Mouse (Mus musculus): ENCODE results near the gene Pde6g. TPM values are rescaled to one million over a fixed set of nuclear protein-coding genes. Genes with fewer than 3 reads are reported as not detected.

Gene Pde6g
- total RNA-seq, 1 experiment: not detected

DNA sequence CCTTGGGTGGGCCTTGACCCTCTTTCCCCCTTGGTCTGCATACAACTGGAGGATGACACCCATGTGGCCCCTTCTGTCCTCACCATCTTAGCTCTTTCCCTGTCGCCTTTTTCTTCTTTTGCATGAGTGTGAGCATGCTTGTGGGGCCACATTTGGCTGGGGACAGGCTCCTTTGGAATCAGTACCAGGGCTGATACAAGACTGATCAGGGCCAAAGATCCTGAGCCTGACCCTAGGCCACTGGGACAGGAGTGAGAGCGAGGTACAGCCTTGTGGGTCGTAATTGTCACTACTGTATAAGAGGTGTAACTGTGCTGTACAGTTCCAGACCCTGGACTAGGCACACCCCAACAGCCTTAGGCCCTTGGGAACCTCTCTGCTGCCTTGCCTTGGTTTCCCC, 40.6 kb upstream of the Pde6g start:
- Histone ChIP-seq H3K4me3 (ENCODE audit: insufficient read depth in 1 of 2, low read depth in 1 of 2, low read length in 2 of 2, poor library complexity in 1 of 2, severe bottlenecking in 1 of 2) (no peak overlapping the region), H3K27ac (ENCODE audit: insufficient read depth, low read depth, low read length, poor library complexity, severe bottlenecking) (no peak overlapping the region), H3K4me1 (ENCODE audit: control insufficient read depth in 2 of 2, insufficient read depth in 2 of 2, low read length in 2 of 2, poor library complexity in 1 of 2) (peaks cover 3 to 10% of the 10 kb centered on the region in 2 experiments; a peak in 1 of 4 replicates), H3K36me3 (ENCODE audit: control insufficient read depth, insufficient read depth, low read length, poor library complexity, severe bottlenecking) (peaks cover 37% of the 10 kb centered on the region), H3K9me3 (ENCODE audit: control insufficient read depth, insufficient read depth, low read depth, low read length) (no peaks in the 10 kb centered on the region), H3K9ac (ENCODE audit: insufficient read depth, low read depth, low read length, poor library complexity, severe bottlenecking) (no peak overlapping the region)
- TF ChIP-seq ZNF384 (IDR thresholded peaks at IDR 0.05; ENCODE audit: low read depth, low read length): no peak
- TF ChIP-seq CHD2 (IDR thresholded peaks at IDR 0.05; ENCODE audit: low read depth, low read length): no peak
- no peak for TF ChIP-seq ZC3H11A (IDR thresholded peaks at IDR 0.05; ENCODE audit: borderline replicate concordance, low read depth, low read length)
- no peak for TF ChIP-seq MAFK (IDR thresholded peaks at IDR 0.05; ENCODE audit: insufficient read depth, low read depth, low read length)
- TF ChIP-seq HCFC1 (IDR thresholded peaks at IDR 0.05; ENCODE audit: borderline replicate concordance, insufficient read depth, low read length): no peak
- in situ Hi-C loops (cut with MboI; ENCODE audit: low sequenced_read_pairs in 2 of 2, unreplicated experiment in 2 of 2): no loop called here
- DNase-seq (ENCODE audit: low read depth, low spot score): no peak

DNA sequence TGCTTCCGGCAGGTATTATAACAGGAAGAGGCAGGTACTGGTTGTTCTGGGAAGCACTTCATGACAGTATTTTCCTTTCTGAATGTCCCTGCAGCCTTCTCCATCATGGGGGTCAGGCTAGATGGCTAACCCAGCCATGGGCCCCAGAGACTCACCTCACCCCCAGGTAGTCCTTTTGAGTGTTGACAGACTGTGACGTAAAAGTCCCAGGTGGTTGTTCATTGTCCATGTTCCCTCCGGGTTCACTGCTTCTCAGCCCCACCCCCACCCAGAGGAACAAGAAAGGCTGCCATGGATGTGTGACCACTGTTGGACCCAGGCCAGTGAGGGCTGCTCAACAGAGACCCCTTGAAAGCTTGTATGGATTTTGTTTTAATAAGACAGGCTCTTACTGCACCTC, 40.1 kb upstream of the Pde6g start:
- no peak overlapping the region for H3K9ac ChIP-seq (ENCODE audit: insufficient read depth, low read depth, low read length, poor library complexity, severe bottlenecking)
- TF ChIP-seq MAFK (IDR thresholded peaks at IDR 0.05; ENCODE audit: insufficient read depth, low read depth, low read length): no peak
- TF ChIP-seq ZC3H11A (IDR thresholded peaks at IDR 0.05; ENCODE audit: borderline replicate concordance, low read depth, low read length): no peak
- no peak for TF ChIP-seq HCFC1 (IDR thresholded peaks at IDR 0.05; ENCODE audit: borderline replicate concordance, insufficient read depth, low read length)
- TF ChIP-seq CHD2 (IDR thresholded peaks at IDR 0.05; ENCODE audit: low read depth, low read length): no peak
- TF ChIP-seq ZNF384 (IDR thresholded peaks at IDR 0.05; ENCODE audit: low read depth, low read length): no peak
- in situ Hi-C loops (cut with MboI; ENCODE audit: low sequenced_read_pairs in 2 of 2, unreplicated experiment in 2 of 2): no loop called here
- H3K27ac ChIP-seq (ENCODE audit: insufficient read depth, low read depth, low read length, poor library complexity, severe bottlenecking): no peak overlapping the region
- no peak for DNase-seq (ENCODE audit: low read depth, low spot score)
- H3K9me3 ChIP-seq (ENCODE audit: control insufficient read depth, insufficient read depth, low read depth, low read length): no peaks in the 10 kb centered on the region
- H3K4me3 ChIP-seq (ENCODE audit: insufficient read depth in 1 of 2, low read depth in 1 of 2, low read length in 2 of 2, poor library complexity in 1 of 2, severe bottlenecking in 1 of 2): no peak overlapping the region
- peaks cover 3 to 12% of the 10 kb centered on the region in 2 experiments; a peak in 1 of 4 replicates for H3K4me1 ChIP-seq (ENCODE audit: control insufficient read depth in 2 of 2, insufficient read depth in 2 of 2, low read length in 2 of 2, poor library complexity in 1 of 2)
- H3K36me3 ChIP-seq (ENCODE audit: control insufficient read depth, insufficient read depth, low read length, poor library complexity, severe bottlenecking): peaks cover 37% of the 10 kb centered on the region

DNA sequence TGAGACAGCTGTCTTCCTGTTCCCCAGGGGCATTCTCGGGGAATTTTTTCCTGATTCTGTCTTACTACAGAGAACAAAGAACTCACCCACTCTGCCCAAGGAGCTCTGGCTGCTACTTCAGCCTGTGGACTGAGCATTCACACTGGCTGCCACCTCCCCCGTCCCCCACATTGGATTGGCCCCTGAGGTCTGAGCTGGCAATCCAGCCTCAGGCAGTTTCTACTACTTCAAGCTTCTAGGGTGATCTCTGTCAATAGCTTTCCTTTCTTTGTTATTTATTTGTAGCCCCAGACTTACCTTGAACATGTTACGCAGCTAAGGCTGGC, 39.5 kb upstream of the Pde6g start:
- no peak for DNase-seq (ENCODE audit: low read depth, low spot score)
- H3K36me3 ChIP-seq (ENCODE audit: control insufficient read depth, insufficient read depth, low read length, poor library complexity, severe bottlenecking): peaks cover 40% of the 10 kb centered on the region
- H3K27ac ChIP-seq (ENCODE audit: insufficient read depth, low read depth, low read length, poor library complexity, severe bottlenecking): no peak overlapping the region

DNA sequence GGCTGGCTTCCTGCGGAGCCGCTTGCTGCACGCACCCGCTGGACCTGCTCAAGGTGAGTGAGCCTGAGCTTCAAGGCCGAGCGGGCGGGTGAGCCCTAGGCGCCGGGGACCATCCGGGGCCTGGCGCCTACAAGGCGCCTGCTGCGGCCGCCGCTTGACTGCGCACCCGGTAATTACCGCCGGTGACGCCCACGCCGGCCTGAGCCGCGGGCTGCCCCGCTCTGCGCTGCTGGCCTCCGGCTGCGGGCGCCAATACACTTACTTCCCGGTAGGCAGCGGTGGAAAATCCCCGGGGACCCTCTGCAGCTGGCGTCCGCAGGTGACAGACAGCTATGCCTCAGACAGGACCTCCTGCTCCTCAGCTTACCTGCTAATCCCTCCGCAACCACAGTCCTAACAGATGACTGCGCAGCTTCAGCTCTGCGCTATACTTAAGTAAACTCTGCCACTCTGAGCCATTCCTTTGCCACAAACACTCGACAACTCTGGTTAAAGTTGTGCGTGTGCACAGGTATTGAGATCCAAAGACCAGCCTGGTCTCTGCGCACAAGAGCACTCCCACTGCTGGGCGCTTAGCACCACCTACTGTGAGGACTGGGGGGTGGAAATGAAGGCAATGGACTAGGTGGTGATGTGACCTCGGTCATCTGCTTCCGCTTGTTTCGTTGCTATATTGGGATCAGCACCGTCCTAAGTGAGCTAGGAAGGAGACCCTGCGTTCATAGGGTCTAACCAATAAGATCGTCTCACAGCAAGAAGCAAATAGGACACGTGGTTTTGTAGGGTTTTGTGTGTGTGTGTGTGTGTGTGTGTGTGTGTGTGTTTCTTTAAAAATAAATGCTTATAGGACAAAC, 39.0 kb upstream of the Pde6g start:
- H3K9me3 ChIP-seq (ENCODE audit: control insufficient read depth, insufficient read depth, low read depth, low read length): no peaks in the 10 kb centered on the region
- H3K4me1 ChIP-seq (ENCODE audit: control insufficient read depth in 2 of 2, insufficient read depth in 2 of 2, low read length in 2 of 2, poor library complexity in 1 of 2): peaks cover 3 to 12% of the 10 kb centered on the region in 2 experiments; a peak in 1 of 4 replicates
- peaks cover 43% of the 10 kb centered on the region for H3K36me3 ChIP-seq (ENCODE audit: control insufficient read depth, insufficient read depth, low read length, poor library complexity, severe bottlenecking)
- H3K4me3 ChIP-seq (ENCODE audit: insufficient read depth in 1 of 2, low read depth in 1 of 2, low read length in 2 of 2, poor library complexity in 1 of 2, severe bottlenecking in 1 of 2): peak overlapping the region; percentile 72 to 84
- peak overlapping the region; percentile 72 for H3K9ac ChIP-seq (ENCODE audit: insufficient read depth, low read depth, low read length, poor library complexity, severe bottlenecking)
- in situ Hi-C loops (cut with MboI; ENCODE audit: low sequenced_read_pairs in 2 of 2, unreplicated experiment in 2 of 2): no loop called here
- H3K27ac ChIP-seq (ENCODE audit: insufficient read depth, low read depth, low read length, poor library complexity, severe bottlenecking): no peak overlapping the region
- no peak for DNase-seq (ENCODE audit: low read depth, low spot score)
- no peak for TF ChIP-seq ZNF384 (IDR thresholded peaks at IDR 0.05; ENCODE audit: low read depth, low read length)
- no peak for TF ChIP-seq MAFK (IDR thresholded peaks at IDR 0.05; ENCODE audit: insufficient read depth, low read depth, low read length)
- TF ChIP-seq HCFC1 (IDR thresholded peaks at IDR 0.05; ENCODE audit: borderline replicate concordance, insufficient read depth, low read length): no peak
- no peak for TF ChIP-seq ZC3H11A (IDR thresholded peaks at IDR 0.05; ENCODE audit: borderline replicate concordance, low read depth, low read length)
- no peak for TF ChIP-seq CHD2 (IDR thresholded peaks at IDR 0.05; ENCODE audit: low read depth, low read length)

More for the DNA sequence above, 39.5 kb upstream of the Pde6g start:
- Histone ChIP-seq H3K4me3 (ENCODE audit: insufficient read depth in 1 of 2, low read depth in 1 of 2, low read length in 2 of 2, poor library complexity in 1 of 2, severe bottlenecking in 1 of 2) (peak overlapping the region in 1 of 2 experiments; percentile 84; a peak in 2 of 4 replicates), H3K9me3 (ENCODE audit: control insufficient read depth, insufficient read depth, low read depth, low read length) (no peaks in the 10 kb centered on the region), H3K9ac (ENCODE audit: insufficient read depth, low read depth, low read length, poor library complexity, severe bottlenecking) (no peak overlapping the region), H3K4me1 (ENCODE audit: control insufficient read depth in 2 of 2, insufficient read depth in 2 of 2, low read length in 2 of 2, poor library complexity in 1 of 2) (peaks cover 3 to 12% of the 10 kb centered on the region in 2 experiments; a peak in 1 of 4 replicates)
- in situ Hi-C loops (cut with MboI; ENCODE audit: low sequenced_read_pairs in 2 of 2, unreplicated experiment in 2 of 2): no loop called here
- TF ChIP-seq ZNF384 (IDR thresholded peaks at IDR 0.05; ENCODE audit: low read depth, low read length): no peak
- no peak for TF ChIP-seq ZC3H11A (IDR thresholded peaks at IDR 0.05; ENCODE audit: borderline replicate concordance, low read depth, low read length)
- TF ChIP-seq CHD2 (IDR thresholded peaks at IDR 0.05; ENCODE audit: low read depth, low read length): no peak
- no peak for TF ChIP-seq HCFC1 (IDR thresholded peaks at IDR 0.05; ENCODE audit: borderline replicate concordance, insufficient read depth, low read length)
- TF ChIP-seq MAFK (IDR thresholded peaks at IDR 0.05; ENCODE audit: insufficient read depth, low read depth, low read length): no peak
